Mouse (Mus musculus) heart, embryonic 13.5 days (tissue): ENCODE measurements around the gene Plekhg6. TPM values are rescaled to one million over a fixed set of nuclear protein-coding genes. Genes with fewer than 3 reads are reported as not detected.

Experiments
- ATAC-seq: fragments of 200-750 bp; cut with Nextera tagmentation; 2 replicates; pipeline ENCODE4 v1.8.0; 2017; ENCODE audit warnings: moderate TSS enrichment; ENCODE audit not compliant: insufficient number of reproducible peaks, low FRiP score, low TSS enrichment; ENCODE audit errors: extremely low read depth
- H3K27ac ChIP-seq: fragments of 300-500 bp; sonication (generic); replicated peaks from 2 replicates; pipeline ENCODE4 v1.5.1; 2015; ENCODE audit warnings: moderate library complexity, mild to moderate bottlenecking, inconsistent platforms
- H3K27me3 ChIP-seq: fragments of 300-500 bp; sonication (generic); replicated peaks from 2 replicates; pipeline ENCODE4 v1.6.1; 2015; ENCODE audit warnings: mild to moderate bottlenecking, inconsistent platforms
- H3K36me3 ChIP-seq: fragments of 300-500 bp; sonication (generic); 2 replicates; pipeline ENCODE4 v1.6.1; 2015; ENCODE audit warnings: mild to moderate bottlenecking, inconsistent platforms
- H3K4me1 ChIP-seq: fragments of 300-500 bp; sonication (generic); 2 replicates; pipeline ENCODE4 v1.6.1; 2015; ENCODE audit warnings: inconsistent platforms
- H3K4me2 ChIP-seq: fragments of 300-500 bp; sonication (generic); 2 replicates; pipeline ENCODE4 v1.6.1; 2015; ENCODE audit warnings: inconsistent platforms, mild to moderate bottlenecking, moderate library complexity
- H3K4me3 ChIP-seq: fragments of 300-500 bp; sonication (generic); 2 replicates; pipeline ENCODE4 v1.5.1; 2015; ENCODE audit warnings: moderate library complexity, mild to moderate bottlenecking, inconsistent platforms
- H3K9ac ChIP-seq: fragments of 300-500 bp; sonication (generic); 2 replicates; pipeline ENCODE4 v1.6.1; 2015; ENCODE audit warnings: inconsistent platforms, mild to moderate bottlenecking, moderate library complexity
- H3K9me3 ChIP-seq: fragments of 300-500 bp; sonication (generic); 2 replicates; pipeline ENCODE4 v1.6.1; 2016; ENCODE audit warnings: inconsistent platforms
- WGBS: fragments of 180-500 bp; shearing (Covaris S2); methylation state at CpG from one replicate; pipeline ENCODE4 v1.1.7; 2015; ENCODE audit warnings: mixed read lengths; 5-methylcytosine and 5-hydroxymethylcytosine counted together
- polyA plus RNA-seq: library from polyadenylated mRNA; unstranded; fragments of >200 nt; fragmentation: Nextera tagmentation; extraction: Ambion mirVana; gene quantifications from 2 replicates; pipeline ENCODE4 v1.2.1, GENCODE M21; 2015

The Plekhg6 gene
- polyA plus RNA-seq, 1 experiment from 2014 or later = 0.11 TPM

DNA sequence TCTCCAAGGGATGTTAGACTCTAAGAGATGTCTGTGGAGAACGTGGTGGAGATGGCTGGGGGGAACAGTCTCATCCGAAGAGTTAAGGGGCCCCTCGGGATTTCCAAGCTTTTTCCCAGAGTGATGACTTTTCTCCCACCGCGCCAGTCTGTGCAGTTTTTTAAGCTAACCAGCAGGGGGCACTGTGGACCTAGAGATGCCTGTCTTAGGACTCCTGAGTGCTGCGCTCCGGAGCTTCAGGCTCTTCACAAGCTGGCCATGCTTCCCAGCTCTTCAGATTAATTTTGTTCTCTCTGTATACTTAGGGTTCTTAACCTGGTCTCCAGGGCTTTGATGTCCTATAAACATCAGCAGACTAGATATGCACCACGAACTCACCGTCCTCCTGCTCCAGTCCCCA is 38.2 kb upstream of the Plekhg6 start:
- Histone ChIP-seq H3K9ac (no peak overlapping the region), H3K4me2 (no peak overlapping the region), H3K36me3 (no peaks in the 10 kb centered on the region), H3K27ac (no peak overlapping the region), H3K4me3 (no peak overlapping the region), H3K27me3 (peaks cover 10% of the 10 kb centered on the region; the same call in 1 of the 2 replicates), H3K4me1 (peaks cover 17% of the 10 kb centered on the region), H3K9me3 (no peaks in the 10 kb centered on the region)
- ATAC-seq = peak; percentile 32; the same call in 1 of the 2 replicates
- 10% methylated on average over 9 of the region's 9 CpGs for WGBS

GRCm38 (mm10) chr6:125413326-125413725 is 32.7 kb upstream of the Plekhg6 start:
- Histone ChIP-seq H3K4me2 (no peak overlapping the region), H3K4me1 (no peaks in the 10 kb centered on the region), H3K27me3 (peaks cover 7% of the 10 kb centered on the region; the same call in 1 of the 2 replicates), H3K4me3 (no peak overlapping the region), H3K27ac (no peak overlapping the region), H3K36me3 (no peaks in the 10 kb centered on the region), H3K9ac (no peak overlapping the region), H3K9me3 (no peaks in the 10 kb centered on the region)
- 74% methylated on average over 9 of the region's 9 CpGs for WGBS
- no peak for ATAC-seq

DNA sequence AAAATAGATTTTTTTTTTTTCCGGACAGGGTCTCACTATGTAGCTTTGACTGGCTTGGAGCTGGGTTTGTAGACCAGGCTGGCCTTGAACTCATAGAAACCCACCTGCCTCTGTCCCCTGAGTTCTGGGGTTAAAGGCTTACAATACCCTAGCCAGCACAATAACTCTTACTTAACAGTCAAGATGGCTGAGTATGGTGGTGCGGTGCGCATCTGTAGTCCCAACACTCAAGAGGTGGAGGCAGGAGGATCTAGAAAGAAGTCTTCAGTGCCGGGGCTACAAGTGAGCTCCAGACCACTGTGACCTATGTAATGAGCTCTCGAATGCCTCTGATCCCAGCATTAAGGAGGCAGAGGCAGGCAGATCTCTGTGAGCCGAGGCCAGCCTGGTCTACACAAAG is 31.1 kb upstream of the Plekhg6 start:
- no peak overlapping the region for H3K9ac ChIP-seq
- H3K4me2 ChIP-seq = no peak overlapping the region
- no peaks in the 10 kb centered on the region for H3K36me3 ChIP-seq
- H3K9me3 ChIP-seq = no peaks in the 10 kb centered on the region
- ATAC-seq = no peak
- H3K4me3 ChIP-seq = no peak overlapping the region
- 85% methylated on average over 6 of the region's 6 CpGs for WGBS
- no peaks in the 10 kb centered on the region for H3K4me1 ChIP-seq
- no peaks in the 10 kb centered on the region; the same call in 1 of the 2 replicates for H3K27me3 ChIP-seq
- H3K27ac ChIP-seq = no peak overlapping the region

DNA sequence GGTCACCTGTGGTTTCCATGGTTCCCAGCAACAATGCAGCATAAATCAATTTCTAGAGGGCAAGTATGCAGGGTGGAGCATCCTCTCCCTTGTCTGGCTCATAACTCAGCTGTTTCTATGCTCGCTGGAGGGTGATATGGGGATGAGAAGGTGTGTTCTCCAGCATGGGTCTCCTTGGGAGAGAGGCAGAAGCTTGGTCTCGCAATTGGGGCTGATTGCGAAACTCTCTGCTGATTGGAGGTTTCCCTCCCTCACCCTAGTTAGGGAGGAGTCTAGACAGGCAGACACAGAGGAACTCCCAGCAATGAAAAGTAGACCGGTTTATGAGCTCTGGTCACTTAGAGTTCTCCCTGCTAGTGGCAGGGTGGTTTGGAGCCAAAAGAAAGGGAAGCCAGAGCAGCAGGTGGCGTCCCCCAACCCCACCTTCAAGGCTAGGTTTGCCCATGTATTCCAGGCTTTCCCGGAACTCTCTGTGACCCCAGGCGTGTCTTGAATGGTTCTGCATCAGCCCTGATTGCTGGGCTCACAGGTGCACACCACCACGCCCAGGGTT is 30.5 kb upstream of the Plekhg6 start:
- Histone ChIP-seq H3K4me2 (no peak overlapping the region), H3K27ac (no peak overlapping the region), H3K9me3 (no peaks in the 10 kb centered on the region), H3K27me3 (no peaks in the 10 kb centered on the region; the same call in 1 of the 2 replicates), H3K9ac (no peak overlapping the region), H3K4me3 (no peak overlapping the region), H3K4me1 (no peaks in the 10 kb centered on the region), H3K36me3 (no peaks in the 10 kb centered on the region)
- no peak for ATAC-seq
- WGBS = 47% methylated on average over 8 of the region's 8 CpGs

DNA sequence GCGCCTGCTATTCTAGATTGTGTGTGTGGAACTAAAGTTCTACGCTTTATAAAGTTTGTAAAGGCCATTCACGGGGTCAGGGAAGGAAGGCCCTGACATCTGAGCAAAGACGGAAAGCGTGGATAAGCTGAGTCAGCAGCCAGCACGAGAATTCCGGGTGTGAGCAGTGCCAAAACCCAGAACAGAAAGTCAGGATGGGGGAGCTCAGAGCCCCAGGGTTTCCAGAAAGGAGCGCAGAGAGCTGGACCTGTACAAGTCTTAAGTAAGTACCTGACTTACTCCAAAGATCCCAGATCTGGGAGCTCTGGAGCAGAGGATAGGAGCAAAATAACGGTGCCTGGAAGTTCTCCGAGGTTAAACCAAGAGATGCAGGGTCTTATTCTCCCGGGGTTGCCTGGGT is 30.0 kb upstream of the Plekhg6 start:
- ATAC-seq = no peak
- Histone ChIP-seq H3K27me3 (no peaks in the 10 kb centered on the region; the same call in 1 of the 2 replicates), H3K9me3 (no peaks in the 10 kb centered on the region), H3K27ac (no peak overlapping the region), H3K36me3 (no peaks in the 10 kb centered on the region), H3K4me3 (no peak overlapping the region), H3K9ac (no peak overlapping the region), H3K4me1 (no peaks in the 10 kb centered on the region), H3K4me2 (no peak overlapping the region)
- 59% methylated on average over 11 of the region's 11 CpGs for WGBS

DNA sequence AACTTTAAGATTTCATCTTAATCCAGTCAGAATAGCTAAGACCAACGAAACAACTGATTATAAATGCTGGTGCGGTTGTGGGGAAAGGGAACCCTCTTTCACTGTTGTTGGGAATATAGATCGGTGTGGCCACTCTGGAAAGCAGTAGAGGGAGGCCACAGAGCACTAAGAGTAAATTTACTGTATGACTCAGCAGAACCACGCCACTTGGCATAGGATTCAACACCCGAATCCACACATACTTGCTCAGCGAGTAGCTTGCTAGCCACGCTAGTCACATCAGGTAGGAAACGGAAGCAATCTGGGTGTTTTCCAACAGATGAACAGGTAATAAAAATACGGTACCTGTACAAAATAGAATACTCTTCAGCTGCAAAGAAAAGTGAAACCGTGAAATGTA is 27.1 kb upstream of the Plekhg6 start:
- no peak overlapping the region for H3K9ac ChIP-seq
- H3K27me3 ChIP-seq = no peaks in the 10 kb centered on the region
- H3K9me3 ChIP-seq = no peaks in the 10 kb centered on the region
- WGBS = 81% methylated on average over 10 of the region's 10 CpGs
- H3K4me2 ChIP-seq = no peak overlapping the region
- no peaks in the 10 kb centered on the region for H3K4me1 ChIP-seq
- ATAC-seq = no peak
- no peaks in the 10 kb centered on the region for H3K36me3 ChIP-seq
- no peak overlapping the region for H3K4me3 ChIP-seq
- H3K27ac ChIP-seq = no peak overlapping the region

- Histone ChIP-seq H3K27ac (no peak overlapping the region), H3K9ac (no peak overlapping the region), H3K27me3 (no peaks in the 10 kb centered on the region), H3K4me3 (no peak overlapping the region), H3K4me1 (no peaks in the 10 kb centered on the region), H3K36me3 (no peaks in the 10 kb centered on the region), H3K9me3 (no peaks in the 10 kb centered on the region), H3K4me2 (no peak overlapping the region)
- no peak for ATAC-seq
- 77% methylated on average over 7 of the region's 7 CpGs for WGBS
Measured at GRCm38 (mm10) chr6:125407224-125407623, 26.6 kb upstream of the Plekhg6 start.

DNA sequence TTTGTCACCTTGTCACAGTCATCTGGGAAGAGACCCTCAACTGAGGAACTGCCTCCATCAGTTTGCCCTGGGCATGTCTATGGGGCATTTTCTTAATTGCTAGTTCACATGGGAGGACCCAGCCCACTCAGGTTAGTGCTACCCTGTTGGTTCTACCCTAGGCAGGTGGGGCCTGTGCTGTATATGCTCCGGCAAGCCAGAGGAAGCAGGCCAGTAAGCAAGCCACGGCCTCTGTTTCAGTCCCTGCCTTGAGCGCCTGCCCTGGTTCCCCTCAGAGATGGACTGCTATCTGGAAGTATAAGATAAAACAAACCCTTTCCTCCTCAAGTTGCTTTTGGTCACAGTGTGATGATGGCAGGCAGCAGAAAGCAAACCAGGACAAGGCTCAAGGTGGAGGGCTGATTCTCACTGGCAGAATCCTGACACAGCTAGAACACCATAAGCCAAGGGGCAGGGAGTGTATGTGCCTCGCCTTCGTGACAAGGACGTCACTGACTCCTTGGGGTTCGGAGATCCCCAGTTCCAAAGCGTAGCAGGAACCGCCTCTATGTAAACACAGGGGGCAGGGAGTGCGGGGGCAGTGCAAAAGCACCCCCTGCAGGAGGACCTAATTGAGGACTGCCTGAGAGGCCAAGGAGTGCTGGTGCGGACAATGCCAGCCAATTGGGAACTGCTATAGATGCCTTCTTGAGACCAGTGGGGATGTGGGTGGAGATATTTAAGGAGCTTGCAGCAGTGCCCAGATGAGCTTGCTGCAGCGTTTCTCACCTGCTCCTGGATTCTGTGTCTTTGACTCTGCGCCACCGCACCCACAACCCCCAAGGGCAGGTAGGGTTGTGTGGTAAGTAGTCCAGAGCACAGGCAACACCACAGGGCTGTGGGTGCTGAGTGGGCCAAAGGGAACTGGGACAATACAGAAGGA is 25.1 kb upstream of the Plekhg6 start:
- Histone ChIP-seq H3K27ac (no peak overlapping the region), H3K9me3 (no peaks in the 10 kb centered on the region), H3K36me3 (no peaks in the 10 kb centered on the region), H3K4me1 (no peaks in the 10 kb centered on the region), H3K9ac (no peak overlapping the region), H3K4me3 (no peak overlapping the region), H3K4me2 (no peak overlapping the region), H3K27me3 (no peaks in the 10 kb centered on the region)
- WGBS = 43% methylated on average over 14 of the region's 14 CpGs
- ATAC-seq = no peak

DNA sequence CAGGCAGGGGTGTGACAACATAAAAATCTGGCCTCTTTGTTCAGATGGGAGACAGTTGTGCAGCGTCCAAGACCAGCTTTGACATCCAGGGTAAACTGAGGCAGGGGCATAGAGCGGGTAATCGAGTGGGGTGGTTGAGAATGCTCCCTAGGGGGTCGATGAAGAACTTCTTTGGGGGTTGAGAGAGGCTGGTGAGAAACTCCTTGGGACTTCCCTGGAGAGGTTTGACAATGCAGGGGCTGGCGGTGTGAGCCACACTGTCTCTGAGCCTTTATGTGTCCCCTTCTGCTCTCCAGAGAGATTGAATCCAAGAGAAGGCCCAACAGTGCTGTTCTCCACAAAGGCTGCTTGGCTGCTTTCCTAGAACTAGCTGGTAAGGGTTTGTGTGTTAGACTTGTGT is 9.3 kb upstream of the Plekhg6 start:
- Histone ChIP-seq H3K27ac (no peak overlapping the region), H3K9me3 (no peaks in the 10 kb centered on the region), H3K9ac (no peak overlapping the region), H3K4me2 (no peak overlapping the region), H3K36me3 (no peaks in the 10 kb centered on the region), H3K27me3 (no peaks in the 10 kb centered on the region; the same call in 1 of the 2 replicates), H3K4me3 (no peak overlapping the region), H3K4me1 (no peaks in the 10 kb centered on the region)
- no peak for ATAC-seq
- WGBS = 73% methylated on average over 5 of the region's 5 CpGs

DNA sequence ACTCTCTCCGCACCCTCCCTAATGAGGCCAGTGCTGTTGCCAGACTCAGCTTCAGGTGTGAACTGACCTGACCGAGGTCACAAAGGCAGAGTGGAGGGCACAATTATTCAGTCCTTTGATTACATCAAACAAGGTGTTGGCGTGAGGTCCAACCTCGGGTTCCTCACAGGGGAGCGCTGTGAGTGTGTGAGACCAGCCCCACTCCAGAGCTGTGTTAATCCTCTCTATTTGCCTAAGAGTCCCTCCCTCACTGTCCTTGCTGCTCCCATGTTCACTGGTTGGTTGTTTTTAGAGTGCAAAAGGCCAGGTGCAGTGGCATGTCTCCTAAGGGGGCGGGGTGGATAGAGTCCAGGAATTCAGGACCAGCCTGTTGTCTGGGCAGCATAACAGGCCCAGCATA is 5.5 kb upstream of the Plekhg6 start:
- no peak for ATAC-seq
- H3K36me3 ChIP-seq = no peaks in the 10 kb centered on the region
- WGBS = 57% methylated on average over 6 of the region's 6 CpGs
- no peak overlapping the region for H3K4me2 ChIP-seq
- H3K9me3 ChIP-seq = no peaks in the 10 kb centered on the region
- no peak overlapping the region for H3K27ac ChIP-seq
- H3K4me1 ChIP-seq = 0 out of 2 replicates have a peak, but pooled peaks cover 5% of the 10 kb centered on the region
- H3K27me3 ChIP-seq = peaks cover 32% of the 10 kb centered on the region
- no peak overlapping the region for H3K9ac ChIP-seq
- H3K4me3 ChIP-seq = no peak overlapping the region

DNA sequence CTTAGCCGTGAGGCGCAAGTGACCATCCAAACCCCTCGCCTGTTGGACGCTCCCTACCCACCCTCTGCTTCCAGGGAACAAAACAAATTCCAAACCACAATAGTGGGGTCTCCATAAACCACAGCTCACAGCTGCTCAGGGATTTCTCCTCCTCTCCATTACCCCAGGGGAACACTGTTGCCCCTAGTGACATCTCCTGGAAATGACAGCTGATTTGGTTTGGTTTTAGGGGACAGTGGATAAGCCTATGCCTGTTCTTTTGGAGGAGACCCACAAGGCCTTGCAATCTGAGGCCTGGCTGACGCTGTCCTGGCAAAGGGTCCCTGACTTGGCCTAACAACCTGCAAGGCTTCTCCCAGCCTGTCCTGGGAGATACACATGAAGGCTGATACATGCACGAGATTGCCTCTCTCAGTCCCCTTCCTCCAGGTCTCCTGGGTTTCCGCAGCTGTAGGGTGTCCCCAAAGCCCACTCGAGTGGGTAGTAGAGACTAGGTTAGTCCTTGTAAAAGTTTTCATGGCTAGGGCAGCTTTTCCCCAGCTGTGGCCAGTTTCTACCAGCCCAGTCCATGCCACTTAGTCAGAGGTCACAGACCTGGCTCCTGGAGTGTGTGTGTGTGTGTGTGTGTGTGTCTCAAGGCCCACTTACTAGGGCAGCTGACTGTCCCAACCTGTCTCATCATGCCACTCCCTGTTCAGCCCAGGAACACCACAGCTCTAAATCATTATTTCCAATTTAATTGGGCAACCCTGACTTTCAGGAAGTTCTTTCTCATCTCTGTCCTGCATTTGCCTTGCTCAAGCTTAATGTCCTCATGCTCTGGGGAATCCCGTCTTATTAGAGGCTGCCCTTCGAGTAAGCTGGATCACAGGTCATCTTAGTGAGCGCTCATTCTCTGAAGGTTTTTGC is 4.7 kb upstream of the Plekhg6 start:
- 65% methylated on average over 11 of the region's 11 CpGs for WGBS
- Histone ChIP-seq H3K36me3 (no peaks in the 10 kb centered on the region), H3K4me2 (no peak overlapping the region), H3K9ac (no peak overlapping the region), H3K4me1 (peaks cover 12% of the 10 kb centered on the region), H3K27ac (no peak overlapping the region), H3K27me3 (peaks cover 40% of the 10 kb centered on the region), H3K9me3 (no peaks in the 10 kb centered on the region), H3K4me3 (no peak overlapping the region)
- no peak for ATAC-seq
